In the genomic region with DNA sequence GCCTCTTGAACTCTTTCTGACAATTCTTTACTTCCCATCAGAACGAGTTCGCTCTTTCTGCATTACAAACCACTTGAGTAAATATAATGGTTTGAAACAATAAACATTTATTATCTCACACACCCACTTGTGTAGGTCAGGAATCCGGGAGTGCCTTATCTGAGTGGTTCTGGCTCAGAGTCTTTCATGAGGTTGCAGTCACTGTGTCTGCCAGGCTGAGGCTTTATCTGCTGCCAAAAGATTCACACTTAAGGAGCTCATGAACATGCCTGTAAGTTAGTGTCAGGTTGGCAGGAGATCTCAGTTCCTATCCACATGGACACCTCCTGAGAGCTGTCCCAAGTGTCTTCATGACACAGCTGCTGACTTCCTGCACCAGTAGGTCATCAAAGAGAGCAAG, we compare ENCODE assay signal across 20 mouse cellular contexts. TPM values are rescaled to one million over a fixed set of nuclear protein-coding genes. Genes with fewer than 3 reads are reported as not detected.
DNase-seq lines count a peak whose midpoint lies in the region; ATAC-seq and TF ChIP-seq lines count a peak whose summit lies in the region.
"Had no signal": no experiment of that assay in that cellular context is flagged by ENCODE, and none has a peak within 500 bp of the region (broad histone marks: within the 10 kb centered on the region; RNA-seq: fewer than 3 reads in every experiment).

No protein-coding gene starts in this region.

- TF ChIP-seq EP300 in liver, embryonic 14.5 days (IDR thresholded peaks at IDR 0.05; ENCODE audit: low read depth): no peak

- no peak overlapping the region for H3K4me3 ChIP-seq in heart, embryonic 13.5 days
- H3K4me3 ChIP-seq in liver, embryonic 14.5 days (ENCODE audit: insufficient read depth in 1 of 2, low read depth in 2 of 2, low read length in 2 of 2): no peak overlapping the region
- H3K4me3 ChIP-seq: embryonic facial prominence, embryonic 10.5 days; forebrain, embryonic 15.5 days; hindbrain, embryonic 13.5 days; left cerebral cortex, adult 2 months had no signal

- 3% methylated on average over 3 of the region's 3 CpGs for WGBS in heart, embryonic 13.5 days
- 12% methylated on average over 3 of the region's 3 CpGs for WGBS in liver, embryonic 14.5 days (ENCODE audit: insufficient replicate concordance)

- intact Hi-C loops in gastrocnemius, postnatal 36 days (cut with DNase I): no loop called here

- DNase-seq in heart, postnatal 4 days: no peak
- peak; percentile 43 for DNase-seq in 3T3-L1 (ENCODE audit: low read depth, low spot score)
- peak; percentile 5 for DNase-seq in c-Kit-positive CD71-positive TER-119-positive erythroid progenitor cells, embryonic 14.5 days (ENCODE audit: low spot score)
- peak in 1 of 3 experiments; percentile 0 for DNase-seq in liver, embryonic 14.5 days (ENCODE audit: low read depth in 3 of 3, low spot score in 3 of 3)
- no peak for DNase-seq in gastrocnemius, postnatal 10 days
- DNase-seq in kidney, postnatal 36 days: no peak
- DNase-seq in gastrocnemius, postnatal 36 days: no peak
- DNase-seq: B cell, adult 2 months; cerebellum, adult 11-12 months; cerebellum, postnatal 36 days; heart, adult 11 months; kidney, adult 11 months; midbrain, embryonic 14.5 days; thymus, adult 18-20 months had no signal

- no peaks in the 10 kb centered on the region for H3K27me3 ChIP-seq in heart, embryonic 13.5 days (replicated peaks)
- H3K27me3 ChIP-seq in liver, embryonic 14.5 days (ENCODE audit: control insufficient read depth, insufficient read depth, low read length): no peaks in the 10 kb centered on the region
- H3K27me3 ChIP-seq: forebrain, embryonic 15.5 days; hindbrain, embryonic 13.5 days had no signal

- H3K9me3 ChIP-seq in heart, embryonic 13.5 days: no peaks in the 10 kb centered on the region
- H3K9me3 ChIP-seq in liver, embryonic 14.5 days (ENCODE audit: control insufficient read depth, low read length): no peaks in the 10 kb centered on the region
- H3K9me3 ChIP-seq: embryonic facial prominence, embryonic 10.5 days; forebrain, embryonic 15.5 days; hindbrain, embryonic 13.5 days had no signal

- H3K4me1 ChIP-seq in heart, embryonic 13.5 days: peaks cover 49% of the 10 kb centered on the region
- H3K4me1 ChIP-seq in liver, embryonic 14.5 days (replicated peaks; ENCODE audit: control insufficient read depth in 2 of 2, insufficient read depth in 2 of 2, low read length in 1 of 2): peaks cover 2 to 3% of the 10 kb centered on the region in 2 experiments; a peak in 2 of 4 replicates

- TF ChIP-seq CTCF in liver, embryonic 14.5 days (IDR thresholded peaks at IDR 0.05; ENCODE audit: low read depth): no peak

- H3K9ac ChIP-seq in heart, embryonic 13.5 days: no peak overlapping the region
- H3K9ac ChIP-seq in liver, embryonic 14.5 days (replicated peaks): no peak overlapping the region
- H3K9ac ChIP-seq: forebrain, embryonic 15.5 days; hindbrain, embryonic 13.5 days had no signal

- no peak for ATAC-seq in heart, embryonic 13.5 days (ENCODE audit: extremely low read depth, insufficient number of reproducible peaks, low FRiP score, low TSS enrichment)
- ATAC-seq in liver, embryonic 14.5 days (ENCODE audit: insufficient read depth): peak; percentile 39; the same call in 1 of the 2 replicates
- ATAC-seq: forebrain, embryonic 15.5 days had no signal

- H3K27ac ChIP-seq in heart, embryonic 13.5 days (replicated peaks): peak overlapping the region; percentile 51
- H3K27ac ChIP-seq in liver, embryonic 14.5 days: no peak overlapping the region
- H3K27ac ChIP-seq: embryonic facial prominence, embryonic 10.5 days; forebrain, embryonic 15.5 days; hindbrain, embryonic 13.5 days; kidney, postnatal 0 days; left cerebral cortex, adult 2 months had no signal

- H3K36me3 ChIP-seq in heart, embryonic 13.5 days: no peaks in the 10 kb centered on the region
- H3K36me3 ChIP-seq in liver, embryonic 14.5 days (replicated peaks; ENCODE audit: control insufficient read depth, insufficient read depth, low read depth): no peaks in the 10 kb centered on the region
- H3K36me3 ChIP-seq: embryonic facial prominence, embryonic 10.5 days; forebrain, embryonic 15.5 days; hindbrain, embryonic 13.5 days had no signal

- H3K4me2 ChIP-seq in heart, embryonic 13.5 days: no peak overlapping the region
- no peak overlapping the region for H3K4me2 ChIP-seq in liver, embryonic 14.5 days (ENCODE audit: low read depth)
- H3K4me2 ChIP-seq: forebrain, embryonic 15.5 days; hindbrain, embryonic 13.5 days had no signal

RNA-seq across cellular contexts. Expression of a gene that starts 47.8 kb away (rescaled TPM):
- polyA plus RNA-seq in heart, embryonic 13.5 days (2015; fragmentation: Nextera tagmentation; extraction: Ambion mirVana): 10.6 and 10.9 TPM in 2 replicates
- 10 to 100 TPM; 46.7 to 49.8 TPM for total RNA-seq in heart, postnatal 4 days (2021)
- polyA plus RNA-seq in liver, embryonic 14.5 days (2012; rRNA removed): 4.3 TPM in 2 replicates
- polyA plus RNA-seq in liver, embryonic 14.5 days (2014; fragmentation: Nextera tagmentation; extraction: Ambion mirVana): 4.1 and 4.3 TPM in 2 replicates
- total RNA-seq in gastrocnemius, postnatal 10 days (2021): 10 to 100 TPM; 22.5 to 28.3 TPM
- total RNA-seq in gastrocnemius, postnatal 36 days (2021): 10 to 100 TPM; 19.9 to 21.9 TPM

Comparison
In these comparisons a context has a peak if more than half of its experiments do, and no peak if none do; other contexts are left out.
1. DNase-seq: peak in 3T3-L1 (single experiment) and c-Kit-positive CD71-positive TER-119-positive erythroid progenitor cells, embryonic 14.5 days (single experiment); none in heart, postnatal 4 days (single experiment), gastrocnemius, postnatal 10 days (single experiment), kidney, postnatal 36 days (0 of 2) and gastrocnemius, postnatal 36 days (0 of 2).